Mouse (Mus musculus): ENCODE results near the gene Ccdc157. TPM values are rescaled to one million over a fixed set of nuclear protein-coding genes. Genes with fewer than 3 reads are reported as not detected.
A peak's percentile ranks its signal among the peaks of the same experiment; 100 is the strongest.
"Not testable (repeated sequence)": the region's sequence is repeated elsewhere in the genome, so short reads cannot be mapped to it uniquely, and the experiment has no call there.

Gene Ccdc157
- polyA plus RNA-seq, 1 experiment from 2014 or later, result 6.6 TPM

GRCm38 (mm10) chr11:4190677-4191076 is 30.6 kb upstream of the Ccdc157 start:
- H3K9me3 ChIP-seq (ENCODE audit: low read depth, low read length), result no peaks in the 10 kb centered on the region
- no peaks in the 10 kb centered on the region for H3K4me1 ChIP-seq (ENCODE audit: insufficient read depth)
- no peak overlapping the region for H3K4me3 ChIP-seq (ENCODE audit: low read depth, low read length)
- H3K27me3 ChIP-seq (ENCODE audit: insufficient read depth, low read length), result no peaks in the 10 kb centered on the region
- TF ChIP-seq CTCF (IDR thresholded peaks at IDR 0.05; ENCODE audit: low read depth), result no peak
- H3K27ac ChIP-seq (ENCODE audit: low read depth), result no peak overlapping the region
- no peak for ATAC-seq (ENCODE audit: insufficient read depth)
- no peak for DNase-seq
- no peak overlapping the region for H3K4me2 ChIP-seq
- WGBS, result 83% methylated on average over 3 of the region's 3 CpGs
- H3K36me3 ChIP-seq (ENCODE audit: insufficient read depth), result no peaks in the 10 kb centered on the region
- H3K9ac ChIP-seq, result peak overlapping the region; percentile 2; the same call in 1 of the 2 replicates

GRCm38 (mm10) chr11:4189182-4189581 is 29.1 kb upstream of the Ccdc157 start:
- DNase-seq (no peak), ATAC-seq (ENCODE audit: insufficient read depth) (no peak)
- Histone ChIP-seq H3K4me2 (no peak overlapping the region), H3K9me3 (ENCODE audit: low read depth, low read length) (no peaks in the 10 kb centered on the region), H3K36me3 (ENCODE audit: insufficient read depth) (no peaks in the 10 kb centered on the region), H3K4me3 (ENCODE audit: low read depth, low read length) (no peak overlapping the region), H3K9ac (no peak overlapping the region), H3K27ac (ENCODE audit: low read depth) (no peak overlapping the region), H3K4me1 (ENCODE audit: insufficient read depth) (no peaks in the 10 kb centered on the region), H3K27me3 (ENCODE audit: insufficient read depth, low read length) (no peaks in the 10 kb centered on the region)
- WGBS, result 79% methylated on average over 6 of the region's 6 CpGs
- no peak for TF ChIP-seq CTCF (IDR thresholded peaks at IDR 0.05; ENCODE audit: low read depth)

GRCm38 (mm10) chr11:4187318-4187700 is 27.2 kb upstream of the Ccdc157 start:
- Histone ChIP-seq H3K27me3 (ENCODE audit: insufficient read depth, low read length) (no peaks in the 10 kb centered on the region), H3K4me1 (ENCODE audit: insufficient read depth) (no peaks in the 10 kb centered on the region), H3K4me3 (ENCODE audit: low read depth, low read length) (peak overlapping the region; percentile 88), H3K27ac (ENCODE audit: low read depth) (no peak overlapping the region), H3K36me3 (ENCODE audit: insufficient read depth) (peaks cover 10% of the 10 kb centered on the region), H3K9ac (peak overlapping the region; percentile 92), H3K9me3 (ENCODE audit: low read depth, low read length) (no peaks in the 10 kb centered on the region), H3K4me2 (peak overlapping the region; percentile 84)
- DNase-seq (no peak), ATAC-seq (ENCODE audit: insufficient read depth) (no peak)
- no peak for TF ChIP-seq CTCF (IDR thresholded peaks at IDR 0.05; ENCODE audit: low read depth)
- 10% methylated on average over 9 of the region's 9 CpGs for WGBS

- ATAC-seq (ENCODE audit: insufficient read depth), result peak; percentile 99
Measured at GRCm38 (mm10) chr11:4186486-4187317, 26.6 kb upstream of the Ccdc157 start, which contains the start of gene Tbc1d10a. Gene Tbc1d10a, plus strand, starts transcription at chr11:4186789.

GRCm38 (mm10) chr11:4185480-4185879 is 25.4 kb upstream of the Ccdc157 start:
- ATAC-seq (ENCODE audit: insufficient read depth); DNase-seq; H3K4me3 ChIP-seq (ENCODE audit: low read depth, low read length); H3K4me1 ChIP-seq (ENCODE audit: insufficient read depth); H3K27me3 ChIP-seq (ENCODE audit: insufficient read depth, low read length); H3K9ac ChIP-seq; H3K4me2 ChIP-seq; H3K27ac ChIP-seq (ENCODE audit: low read depth); H3K9me3 ChIP-seq (ENCODE audit: low read depth, low read length): not testable (repeated sequence)
- H3K36me3 ChIP-seq (ENCODE audit: insufficient read depth), result peaks cover 28% of the 10 kb centered on the region
- 86% methylated on average over 6 of the region's 6 CpGs for WGBS

More at GRCm38 (mm10) chr11:4186486-4187317, 26.6 kb upstream of the Ccdc157 start, which contains the start of gene Tbc1d10a:
- peaks cover 15% of the 10 kb centered on the region for H3K36me3 ChIP-seq (ENCODE audit: insufficient read depth)
- H3K9ac ChIP-seq, result peak within 1 kb of the TSS; percentile 92
- no peak for TF ChIP-seq CTCF (IDR thresholded peaks at IDR 0.05; ENCODE audit: low read depth)
- DNase-seq, result peak; percentile 98
- H3K4me1 ChIP-seq (ENCODE audit: insufficient read depth), result no peaks in the 10 kb centered on the region
- no peaks in the 10 kb centered on the region for H3K9me3 ChIP-seq (ENCODE audit: low read depth, low read length)
- H3K4me2 ChIP-seq, result peak within 1 kb of the TSS; percentile 84
- H3K27ac ChIP-seq (ENCODE audit: low read depth), result peak within 1 kb of the TSS; percentile 28; the same call in 1 of the 2 replicates
- under 1% methylated on average over 71 of the region's 71 CpGs for WGBS
- H3K4me3 ChIP-seq (ENCODE audit: low read depth, low read length), result peak within 1 kb of the TSS; percentile 88
- H3K27me3 ChIP-seq (ENCODE audit: insufficient read depth, low read length), result no peaks in the 10 kb centered on the region

GRCm38 (mm10) chr11:4184251-4184952 is 24.3 kb upstream of the Ccdc157 start:
- H3K9ac ChIP-seq, result no peak overlapping the region
- 67% methylated on average over 4 of the region's 4 CpGs for WGBS
- H3K27ac ChIP-seq (ENCODE audit: low read depth), result no peak overlapping the region
- no peak for TF ChIP-seq CTCF (IDR thresholded peaks at IDR 0.05; ENCODE audit: low read depth)
- ATAC-seq (ENCODE audit: insufficient read depth), result no peak
- no peaks in the 10 kb centered on the region for H3K4me1 ChIP-seq (ENCODE audit: insufficient read depth)
- H3K9me3 ChIP-seq (ENCODE audit: low read depth, low read length), result no peaks in the 10 kb centered on the region
- H3K4me2 ChIP-seq, result no peak overlapping the region
- peaks cover 38% of the 10 kb centered on the region for H3K36me3 ChIP-seq (ENCODE audit: insufficient read depth)
- H3K27me3 ChIP-seq (ENCODE audit: insufficient read depth, low read length), result no peaks in the 10 kb centered on the region
- no peak for DNase-seq
- no peak overlapping the region for H3K4me3 ChIP-seq (ENCODE audit: low read depth, low read length)

GRCm38 (mm10) chr11:4183511-4183910 is 23.4 kb upstream of the Ccdc157 start:
- no peaks in the 10 kb centered on the region for H3K9me3 ChIP-seq (ENCODE audit: low read depth, low read length)
- H3K9ac ChIP-seq, result no peak overlapping the region
- no peak overlapping the region for H3K27ac ChIP-seq (ENCODE audit: low read depth)
- no peaks in the 10 kb centered on the region for H3K4me1 ChIP-seq (ENCODE audit: insufficient read depth)
- TF ChIP-seq CTCF (IDR thresholded peaks at IDR 0.05; ENCODE audit: low read depth), result no peak
- H3K4me3 ChIP-seq (ENCODE audit: low read depth, low read length), result no peak overlapping the region
- no peak overlapping the region for H3K4me2 ChIP-seq
- DNase-seq (no peak), ATAC-seq (ENCODE audit: insufficient read depth) (no peak)
- peaks cover 47% of the 10 kb centered on the region for H3K36me3 ChIP-seq (ENCODE audit: insufficient read depth)
- no peaks in the 10 kb centered on the region for H3K27me3 ChIP-seq (ENCODE audit: insufficient read depth, low read length)

All from lung, embryonic 14.5 days (tissue).